Mouse (Mus musculus) thymus, postnatal 25 days (tissue): ENCODE data around the gene Nlrp14.
"Not testable (repeated sequence)": the region's sequence is repeated elsewhere in the genome, so short reads cannot be mapped to it uniquely, and the experiment has no call there.

Experiments
- DNase-seq: peaks from one replicate; pipeline ENCODE4 v3.0.0; 2022

The Nlrp14 gene

GRCm38 (mm10) chr7:107166690-107167089 lies at the start of gene Nlrp14:
Gene Nlrp14, plus strand, starts transcription at chr7:107166990.
- DNase-seq: no peak

- not testable (repeated sequence) for DNase-seq
Measured at GRCm38 (mm10) chr7:107130983-107131382, 35.8 kb upstream of the Nlrp14 start, which contains the start of gene Olfr715. Gene Olfr715, minus strand, starts transcription at chr7:107131083.

GRCm38 (mm10) chr7:107138027-107138426 lies 28.8 kb upstream of the Nlrp14 start, which contains the start of gene Olfr716:
Gene Olfr716, plus strand, starts transcription at chr7:107138327.
- not testable (repeated sequence) for DNase-seq

GRCm38 (mm10) chr7:107180406-107180805 lies 13.6 kb downstream of the Nlrp14 start:
- no peak for DNase-seq

GRCm38 (mm10) chr7:107201817-107202216 lies 35.0 kb downstream of the Nlrp14 start:
- no peak for DNase-seq

- DNase-seq: no peak
Measured at GRCm38 (mm10) chr7:107207843-107208242, 41.1 kb downstream of the Nlrp14 start.

- DNase-seq: no peak
Measured at GRCm38 (mm10) chr7:107209204-107209860, 42.5 kb downstream of the Nlrp14 start, which contains the start of gene Rbmxl2. Gene Rbmxl2, plus strand, starts transcription at chr7:107209445.

- no peak for DNase-seq
Measured at GRCm38 (mm10) chr7:107210126-107210576, 43.4 kb downstream of the Nlrp14 start.

- DNase-seq: no peak
Measured at GRCm38 (mm10) chr7:107215723-107216122, 48.9 kb downstream of the Nlrp14 start.

- no peak for DNase-seq
Measured at GRCm38 (mm10) chr7:107216845-107217244, 50.1 kb downstream of the Nlrp14 start.

GRCm38 (mm10) chr7:107236854-107237253 lies 70.1 kb downstream of the Nlrp14 start:
- no peak for DNase-seq

GRCm38 (mm10) chr7:107237498-107237897 lies 70.7 kb downstream of the Nlrp14 start:
- no peak for DNase-seq

- DNase-seq: no peak
Measured at GRCm38 (mm10) chr7:107241371-107241883, 74.6 kb downstream of the Nlrp14 start.
